Mouse (Mus musculus): ENCODE results near the gene Gm17349. TPM values are rescaled to one million over a fixed set of nuclear protein-coding genes. Genes with fewer than 3 reads are reported as not detected.
A peak's percentile ranks its signal among the peaks of the same experiment; 100 is the strongest.

Gene Gm17349
- total and polyA plus RNA-seq, 3 experiments, result 2.1 TPM; not detected in 2

- peaks cover 14 to 15% of the 10 kb centered on the region in 2 experiments for H3K27me3 ChIP-seq (ENCODE audit: control insufficient read depth in 1 of 2, insufficient read depth in 2 of 2, low read length in 2 of 2)
Observed at GRCm38 (mm10) chr15:99682880-99683279, 22.4 kb downstream of the Gm17349 start.

GRCm38 (mm10) chr15:99679008-99679407 is 26.3 kb downstream of the Gm17349 start:
- Histone ChIP-seq H3K36me3 (ENCODE audit: control insufficient read depth in 1 of 2, insufficient read depth in 2 of 2, low read length in 2 of 2) (no peaks in the 10 kb centered on the region), H3K4me3 (ENCODE audit: control insufficient read depth in 1 of 2, insufficient read depth in 1 of 2, low read depth in 2 of 2, low read length in 2 of 2) (no peak overlapping the region), H3K79me2 (ENCODE audit: control insufficient read depth, insufficient read depth, low read length, poor library complexity) (no peaks in the 10 kb centered on the region), H3K27me3 (ENCODE audit: control insufficient read depth in 1 of 2, insufficient read depth in 2 of 2, low read length in 2 of 2) (peaks cover 4 to 6% of the 10 kb centered on the region in 2 experiments; a peak in 3 of 4 replicates), H3K9ac (ENCODE audit: control insufficient read depth, low read depth, low read length, poor library complexity, severe bottlenecking) (no peak overlapping the region), H3K27ac (ENCODE audit: control insufficient read depth, low read depth, low read length) (no peak overlapping the region), H3K4me1 (ENCODE audit: control insufficient read depth in 1 of 2, insufficient read depth in 2 of 2, low read length in 2 of 2) (peaks cover 0 to 6% of the 10 kb centered on the region in 2 experiments; a peak in 1 of 4 replicates), H3K9me3 (replicated peaks; ENCODE audit: insufficient read depth, low read length) (no peaks in the 10 kb centered on the region)
- no peak for DNase-seq (ENCODE audit: low read depth, low spot score)
- no peak for TF ChIP-seq MAX (IDR thresholded peaks at IDR 0.05; ENCODE audit: low read length)
- no peak for TF ChIP-seq ELF1 (IDR thresholded peaks at IDR 0.05; ENCODE audit: low read depth, low read length)
- no peak for TF ChIP-seq MXI1 (IDR thresholded peaks at IDR 0.05; ENCODE audit: low read depth, low read length)
- no peak for TF ChIP-seq TBP (IDR thresholded peaks at IDR 0.05; ENCODE audit: low read depth, low read length)
- no peak for TF ChIP-seq GATA1 (IDR thresholded peaks at IDR 0.05; ENCODE audit: low read depth, low read length)
- TF ChIP-seq EP300 (IDR thresholded peaks at IDR 0.05; ENCODE audit: low read depth in 1 of 2, low read length in 2 of 2), result no peak
- no peak for TF ChIP-seq USF1 (IDR thresholded peaks at IDR 0.05; ENCODE audit: low read depth, low read length)
- no peak for TF ChIP-seq E2F4 (IDR thresholded peaks at IDR 0.05; ENCODE audit: borderline replicate concordance, low read depth, low read length)
- TF ChIP-seq CTCF (IDR thresholded peaks at IDR 0.05 in 2 of 3, conservative IDR thresholded peaks at IDR 0.05 in 1 of 3; ENCODE audit: control insufficient read depth in 1 of 3, insufficient read depth in 1 of 3, low read depth in 2 of 3, low read length in 3 of 3, poor library complexity in 1 of 3, severe bottlenecking in 1 of 3), result no peak
- TF ChIP-seq POLR2AphosphoS5 (IDR thresholded peaks at IDR 0.05; ENCODE audit: borderline replicate concordance, low read depth, low read length), result no peak

More at GRCm38 (mm10) chr15:99682880-99683279, 22.4 kb downstream of the Gm17349 start:
- Histone ChIP-seq H3K4me1 (ENCODE audit: control insufficient read depth in 1 of 2, insufficient read depth in 2 of 2, low read length in 2 of 2) (peaks cover 0 to 6% of the 10 kb centered on the region in 2 experiments; a peak in 1 of 4 replicates), H3K9ac (ENCODE audit: control insufficient read depth, low read depth, low read length, poor library complexity, severe bottlenecking) (no peak overlapping the region), H3K79me2 (ENCODE audit: control insufficient read depth, insufficient read depth, low read length, poor library complexity) (no peaks in the 10 kb centered on the region), H3K9me3 (replicated peaks; ENCODE audit: insufficient read depth, low read length) (no peaks in the 10 kb centered on the region), H3K36me3 (ENCODE audit: control insufficient read depth in 1 of 2, insufficient read depth in 2 of 2, low read length in 2 of 2) (no peaks in the 10 kb centered on the region), H3K27ac (ENCODE audit: control insufficient read depth, low read depth, low read length) (no peak overlapping the region), H3K4me3 (ENCODE audit: control insufficient read depth in 1 of 2, insufficient read depth in 1 of 2, low read depth in 2 of 2, low read length in 2 of 2) (no peak overlapping the region)
- TF ChIP-seq POLR2A (IDR thresholded peaks at IDR 0.05; ENCODE audit: control insufficient read depth in 1 of 2, insufficient read depth in 1 of 2, low read depth in 1 of 2, low read length in 2 of 2, poor library complexity in 1 of 2) (no peak), CTCF (IDR thresholded peaks at IDR 0.05 in 2 of 3, conservative IDR thresholded peaks at IDR 0.05 in 1 of 3; ENCODE audit: control insufficient read depth in 1 of 3, insufficient read depth in 1 of 3, low read depth in 2 of 3, low read length in 3 of 3, poor library complexity in 1 of 3, severe bottlenecking in 1 of 3) (peak; percentile 56 to 80 (median 70)), TCF12 (IDR thresholded peaks at IDR 0.05; ENCODE audit: low read depth, low read length) (no peak), ZKSCAN1 (IDR thresholded peaks at IDR 0.05; ENCODE audit: low read depth, low read length) (no peak), EP300 (IDR thresholded peaks at IDR 0.05; ENCODE audit: low read depth in 1 of 2, low read length in 2 of 2) (no peak), POLR2AphosphoS2 (IDR thresholded peaks at IDR 0.05; ENCODE audit: low read length) (no peak), MAFK (IDR thresholded peaks at IDR 0.05; ENCODE audit: borderline replicate concordance, low read depth, low read length) (no peak), MXI1 (IDR thresholded peaks at IDR 0.05; ENCODE audit: low read depth, low read length) (no peak), TAL1 (IDR thresholded peaks at IDR 0.05; ENCODE audit: low read length) (no peak), TBP (IDR thresholded peaks at IDR 0.05; ENCODE audit: low read depth, low read length) (peak; percentile 49; the same call in 1 of the 2 replicates), BHLHE40 (IDR thresholded peaks at IDR 0.05; ENCODE audit: borderline replicate concordance, low read depth, low read length) (no peak), RCOR1 (IDR thresholded peaks at IDR 0.05; ENCODE audit: low read depth, low read length) (no peak), ELF1 (IDR thresholded peaks at IDR 0.05; ENCODE audit: low read depth, low read length) (no peak), NELFE (IDR thresholded peaks at IDR 0.05; ENCODE audit: low read depth, low read length) (no peak), USF2 (IDR thresholded peaks at IDR 0.05; ENCODE audit: borderline replicate concordance in 1 of 2, insufficient read depth in 1 of 2, low read depth in 1 of 2, low read length in 2 of 2) (no peak), MEF2A (IDR thresholded peaks at IDR 0.05; ENCODE audit: extremely low read depth, insufficient replicate concordance, low read depth, low read length, poor library complexity, severe bottlenecking) (no peak), SIN3A (IDR thresholded peaks at IDR 0.05; ENCODE audit: low read length) (no peak), SMC3 (IDR thresholded peaks at IDR 0.05; ENCODE audit: low read depth, low read length) (peak; percentile 58), HCFC1 (IDR thresholded peaks at IDR 0.05; ENCODE audit: low read depth, low read length) (no peak), MAX (IDR thresholded peaks at IDR 0.05; ENCODE audit: low read length) (no peak), MYC (IDR thresholded peaks at IDR 0.05; ENCODE audit: low read depth, low read length) (no peak), E2F4 (IDR thresholded peaks at IDR 0.05; ENCODE audit: borderline replicate concordance, low read depth, low read length) (no peak), KAT2A (conservative IDR thresholded peaks at IDR 0.05; ENCODE audit: low read depth, low read length) (no peak), UBTF (IDR thresholded peaks at IDR 0.05; ENCODE audit: borderline replicate concordance, insufficient read depth, low read depth, low read length) (no peak), MYB (IDR thresholded peaks at IDR 0.05; ENCODE audit: low read depth, low read length) (no peak), GATA1 (IDR thresholded peaks at IDR 0.05; ENCODE audit: low read depth, low read length) (no peak), RAD21 (IDR thresholded peaks at IDR 0.05; ENCODE audit: low read depth, low read length) (peak; percentile 35), NRF1 (IDR thresholded peaks at IDR 0.05; ENCODE audit: insufficient read depth, low read depth, low read length, poor library complexity, severe bottlenecking) (no peak), POLR2AphosphoS5 (IDR thresholded peaks at IDR 0.05; ENCODE audit: borderline replicate concordance, low read depth, low read length) (no peak), ZC3H11A (IDR thresholded peaks at IDR 0.05; ENCODE audit: low read depth, low read length) (peak; percentile 38; the same call in 1 of the 2 replicates), USF1 (IDR thresholded peaks at IDR 0.05; ENCODE audit: low read depth, low read length) (no peak), ZNF384 (IDR thresholded peaks at IDR 0.05; ENCODE audit: low read depth, low read length) (no peak), ETS1 (IDR thresholded peaks at IDR 0.05; ENCODE audit: low read depth, low read length) (no peak), CHD1 (IDR thresholded peaks at IDR 0.05; ENCODE audit: low read depth, low read length) (no peak), ZMIZ1 (IDR thresholded peaks at IDR 0.05; ENCODE audit: low read depth, low read length) (no peak)
- DNase-seq (ENCODE audit: low read depth, low spot score), result peak; percentile 77

Measured in MEL (cell line).